Mouse (Mus musculus): ENCODE results near the gene Srsf4.

DNA sequence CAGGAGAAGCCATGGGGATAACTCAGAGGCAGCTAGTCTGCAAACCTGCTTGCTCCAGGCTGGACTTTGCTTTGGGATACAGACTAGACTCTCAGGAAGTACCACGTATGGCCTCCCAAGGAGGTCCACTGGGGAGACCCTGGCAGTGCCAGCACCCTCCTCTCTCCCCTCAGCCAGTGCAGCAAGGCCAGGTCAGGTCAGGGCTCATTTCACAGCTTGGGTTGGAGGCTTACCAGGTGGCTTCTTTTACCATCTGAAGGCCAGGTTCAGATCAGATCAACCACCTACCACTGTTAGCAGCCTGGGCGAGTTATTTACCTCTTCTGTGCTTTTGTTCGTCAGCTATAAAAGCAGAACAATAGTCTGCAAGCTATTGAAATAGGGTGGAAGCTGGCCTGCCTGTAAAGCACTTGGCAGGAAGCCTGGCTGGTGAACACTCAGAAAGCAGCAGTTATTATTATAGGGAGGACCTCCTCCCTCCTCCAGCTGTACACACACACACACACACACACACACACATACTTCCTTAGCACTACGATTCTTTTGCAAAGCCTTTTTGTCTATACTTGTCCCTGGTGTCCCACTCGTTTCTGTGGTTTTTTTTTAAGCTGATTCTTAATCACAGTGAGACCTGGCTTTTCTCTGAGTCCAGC is 23.3 kb upstream of the Srsf4 start:
- no peak for TF ChIP-seq ZNF384 (IDR thresholded peaks at IDR 0.05; ENCODE audit: low read depth, low read length)
- TF ChIP-seq MAFK (IDR thresholded peaks at IDR 0.05; ENCODE audit: insufficient read depth, low read depth, low read length), result no peak
- no peak for TF ChIP-seq ZC3H11A (IDR thresholded peaks at IDR 0.05; ENCODE audit: borderline replicate concordance, low read depth, low read length)
- TF ChIP-seq CHD2 (IDR thresholded peaks at IDR 0.05; ENCODE audit: low read depth, low read length), result no peak

All from ES-E14 (cell line).